ENCODE assay signal across 24 mouse cellular contexts in genomic region chr2:105234278-105234677, GRCm38 (mm10). TPM values are rescaled to one million over a fixed set of nuclear protein-coding genes. Genes with fewer than 3 reads are reported as not detected.
DNase-seq lines count a peak whose midpoint lies in the region; ATAC-seq and TF ChIP-seq lines count a peak whose summit lies in the region.
"Had no signal": no experiment of that assay in that cellular context is flagged by ENCODE, and none has a peak within 500 bp of the region (broad histone marks: within the 10 kb centered on the region; RNA-seq: fewer than 3 reads in every experiment).

No protein-coding gene starts in this region.

- H3K36me3 ChIP-seq in kidney, postnatal 0 days (ENCODE audit: insufficient read depth, low read length), result no peaks in the 10 kb centered on the region
- H3K36me3 ChIP-seq: embryonic facial prominence, embryonic 13.5 days; hindbrain, embryonic 13.5 days; limb, embryonic 12.5 days; liver, embryonic 15.5 days; midbrain, embryonic 13.5 days had no signal

- intact Hi-C loops in heart, postnatal 36 days (cut with DNase I), result loop anchor here (5.0 kb wide), 2 partner anchors 217 to 387 kb away; partner anchors contain the start of genes Eif3m and Prrg4

- H3K4me1 ChIP-seq in kidney, postnatal 0 days (replicated peaks; ENCODE audit: insufficient read depth, low read length), result peaks cover 20% of the 10 kb centered on the region; the same call in 1 of the 2 replicates
- H3K4me1 ChIP-seq: forebrain, embryonic 13.5 days; megakaryocyte, embryonic 14.5 days; midbrain, embryonic 13.5 days had no signal

- peak; percentile 86 for DNase-seq in heart, adult 11 months
- no peak for DNase-seq in heart, postnatal 36 days
- peak; percentile 36 for DNase-seq in heart, postnatal 4 days
- DNase-seq in heart, adult 8-10 months (ENCODE audit: low spot score), result no peak
- no peak for DNase-seq in kidney, postnatal 0 days (ENCODE audit: low spot score)
- no peak for DNase-seq in kidney, postnatal 14 days
- DNase-seq in kidney, postnatal 36 days, result peak; percentile 33 to 60
- DNase-seq: adrenal gland, postnatal 10 days; cerebellum, adult 18-20 months; cerebellum, postnatal 25 days; gastrocnemius, postnatal 36 days; lung, postnatal 36 days; thymus, adult 2 months; thymus, postnatal 4 days had no signal

- H3K4me2 ChIP-seq in kidney, postnatal 0 days (ENCODE audit: low read length), result no peak overlapping the region
- H3K4me2 ChIP-seq: embryonic facial prominence, embryonic 13.5 days; forebrain, embryonic 13.5 days; hindbrain, embryonic 13.5 days; limb, embryonic 12.5 days; liver, embryonic 15.5 days; midbrain, embryonic 13.5 days had no signal

- H3K27me3 ChIP-seq in kidney, postnatal 0 days (ENCODE audit: insufficient read depth, low read length), result no peaks in the 10 kb centered on the region
- H3K27me3 ChIP-seq: liver, embryonic 15.5 days had no signal

- no peak for ATAC-seq in kidney, postnatal 0 days (replicated peaks; ENCODE audit: low FRiP score, low read depth)
- ATAC-seq: forebrain, embryonic 13.5 days; midbrain, embryonic 13.5 days had no signal

- H3K4me3 ChIP-seq in kidney, postnatal 0 days (replicated peaks; ENCODE audit: low read depth, low read length), result no peak overlapping the region
- H3K4me3 ChIP-seq: embryonic facial prominence, embryonic 13.5 days; forebrain, embryonic 13.5 days; hindbrain, embryonic 13.5 days; limb, embryonic 12.5 days; liver, embryonic 15.5 days; megakaryocyte, embryonic 14.5 days; midbrain, embryonic 13.5 days had no signal

- no peak overlapping the region for H3K9ac ChIP-seq in kidney, postnatal 0 days (ENCODE audit: low read depth, low read length)
- H3K9ac ChIP-seq: embryonic facial prominence, embryonic 13.5 days; forebrain, embryonic 13.5 days; hindbrain, embryonic 13.5 days; limb, embryonic 12.5 days; liver, embryonic 15.5 days; midbrain, embryonic 13.5 days had no signal

- no peak for TF ChIP-seq CTCF in kidney, postnatal 0 days (IDR thresholded peaks at IDR 0.05; ENCODE audit: low read depth)

- no peaks in the 10 kb centered on the region for H3K9me3 ChIP-seq in kidney, postnatal 0 days (replicated peaks; ENCODE audit: low read length)
- H3K9me3 ChIP-seq: embryonic facial prominence, embryonic 13.5 days; forebrain, embryonic 13.5 days; hindbrain, embryonic 13.5 days; limb, embryonic 12.5 days; liver, embryonic 15.5 days; megakaryocyte, embryonic 14.5 days; midbrain, embryonic 13.5 days had no signal

- 0 out of 2 replicates have a peak overlapping the region, but pooled peaks have one; percentile 33 for H3K27ac ChIP-seq in kidney, postnatal 0 days
- H3K27ac ChIP-seq: embryonic facial prominence, embryonic 13.5 days; forebrain, embryonic 13.5 days; hindbrain, embryonic 13.5 days; limb, embryonic 12.5 days; liver, embryonic 15.5 days; midbrain, embryonic 13.5 days had no signal

- WGBS in kidney, postnatal 0 days, result 37% methylated on average over 6 of the region's 6 CpGs

RNA-seq across cellular contexts. Expression of gene Them7, which starts 10.2 kb away (rescaled TPM):
- 1 to 10 TPM; 1.3 to 2.4 TPM for total RNA-seq in heart, postnatal 36 days (2021)
- total RNA-seq in heart, postnatal 4 days (2021), result 1 to 10 TPM in 1 of 2 experiments, under 1 TPM in 1; 0.61 to 1.6 TPM
- 1 to 10 TPM; 2.2 to 3.0 (median 2.6) TPM for total RNA-seq in heart, adult 8-10 months (2022)
- 21.3 and 23.2 TPM in 2 replicates for polyA plus RNA-seq in kidney, postnatal 0 days (2015; fragmentation: Nextera tagmentation; extraction: Ambion mirVana)
- total RNA-seq: gastrocnemius, postnatal 36 days; monocyte, adult 5-6 weeks; neutrophil, adult 5-6 weeks had no signal
- polyA plus RNA-seq: forebrain, embryonic 13.5 days; midbrain, embryonic 13.5 days; small intestine, adult 2 months had no signal

Comparison
In these comparisons a context has a peak if more than half of its experiments do, and no peak if none do; other contexts are left out.
1. DNase-seq: peak in heart, adult 11 months (single experiment), heart, postnatal 4 days (single experiment) and kidney, postnatal 36 days (2 of 2); none in heart, postnatal 36 days (0 of 2), heart, adult 8-10 months (single experiment), kidney, postnatal 0 days (single experiment) and kidney, postnatal 14 days (single experiment).